ENCODE assay signal across 9 mouse cellular contexts in genomic region chr5:113607941-113608431, GRCm38 (mm10). TPM values are rescaled to one million over a fixed set of nuclear protein-coding genes. Genes with fewer than 3 reads are reported as not detected.
DNase-seq lines count a peak whose midpoint lies in the region; ATAC-seq and TF ChIP-seq lines count a peak whose summit lies in the region.
"Had no signal": no experiment of that assay in that cellular context is flagged by ENCODE, and none has a peak within 500 bp of the region (broad histone marks: within the 10 kb centered on the region; RNA-seq: fewer than 3 reads in every experiment).

No protein-coding gene starts in this region.

- no peaks in the 10 kb centered on the region for H3K9me3 ChIP-seq in forebrain, embryonic 12.5 days
- H3K9me3 ChIP-seq in forebrain, embryonic 15.5 days = no peaks in the 10 kb centered on the region
- H3K9me3 ChIP-seq in E14TG2a.4 (ENCODE audit: low read length) = no peaks in the 10 kb centered on the region
- H3K9me3 ChIP-seq in kidney, embryonic 16.5 days (ENCODE audit: low read length) = no peaks in the 10 kb centered on the region

- 28% methylated on average over 13 of the region's 13 CpGs for WGBS in forebrain, embryonic 12.5 days
- 31% methylated on average over 13 of the region's 13 CpGs for WGBS in forebrain, embryonic 15.5 days
- WGBS in kidney, embryonic 16.5 days = 17% methylated on average over 13 of the region's 13 CpGs

- no peak for TF ChIP-seq CTCF in E14TG2a.4 (conservative IDR thresholded peaks at IDR 0.05; ENCODE audit: low read length)
- no peak for TF ChIP-seq CTCF in gastrocnemius, adult 2 months (IDR thresholded peaks at IDR 0.05)

- DNase-seq in gastrocnemius, adult 2 months = peak; percentile 66
- no peak for DNase-seq in right cerebral cortex, postnatal 14 days
- no peak for DNase-seq in B cell, adult 2 months

- ATAC-seq in forebrain, embryonic 12.5 days (ENCODE audit: low FRiP score) = no peak
- no peak for ATAC-seq in forebrain, embryonic 15.5 days (replicated peaks)
- ATAC-seq in kidney, embryonic 16.5 days (ENCODE audit: low FRiP score, low TSS enrichment) = 0 out of 2 replicates have a peak, but pooled peaks have one; percentile 40
- ATAC-seq in erythroblast, adult 5-6 weeks (replicated peaks; ENCODE audit: low FRiP score, poor library complexity, severe bottlenecking) = no peak

- H3K36me3 ChIP-seq in forebrain, embryonic 12.5 days (replicated peaks) = no peaks in the 10 kb centered on the region
- no peaks in the 10 kb centered on the region for H3K36me3 ChIP-seq in forebrain, embryonic 15.5 days
- H3K36me3 ChIP-seq in E14TG2a.4 (ENCODE audit: insufficient read depth, low read length) = peaks cover 18% of the 10 kb centered on the region
- H3K36me3 ChIP-seq in kidney, embryonic 16.5 days (ENCODE audit: insufficient read depth, low read length) = no peaks in the 10 kb centered on the region

- intact Hi-C loops in gastrocnemius, adult 2 months (cut with DNase I) = no loop called here

- H3K4me3 ChIP-seq in forebrain, embryonic 12.5 days (replicated peaks) = no peak overlapping the region
- H3K4me3 ChIP-seq in forebrain, embryonic 15.5 days = no peak overlapping the region
- H3K4me3 ChIP-seq in E14TG2a.4 (replicated peaks; ENCODE audit: low read length) = peak overlapping the region; percentile 65
- peak overlapping the region; percentile 24; the same call in 1 of the 2 replicates for H3K4me3 ChIP-seq in gastrocnemius, adult 2 months
- H3K4me3 ChIP-seq in kidney, embryonic 16.5 days (ENCODE audit: low read length) = no peak overlapping the region

- 0 out of 2 replicates have a peak, but pooled peaks cover 4% of the 10 kb centered on the region for H3K27me3 ChIP-seq in forebrain, embryonic 12.5 days
- no peaks in the 10 kb centered on the region for H3K27me3 ChIP-seq in forebrain, embryonic 15.5 days
- no peaks in the 10 kb centered on the region for H3K27me3 ChIP-seq in E14TG2a.4 (ENCODE audit: insufficient read depth, low read length)
- no peaks in the 10 kb centered on the region for H3K27me3 ChIP-seq in kidney, embryonic 16.5 days (ENCODE audit: insufficient read depth, low read length)

- H3K27ac ChIP-seq in forebrain, embryonic 12.5 days = 0 out of 2 replicates have a peak overlapping the region, but pooled peaks have one; percentile 6
- H3K27ac ChIP-seq in forebrain, embryonic 15.5 days (replicated peaks) = no peak overlapping the region
- H3K27ac ChIP-seq in gastrocnemius, adult 2 months = peak overlapping the region; percentile 75
- H3K27ac ChIP-seq in kidney, embryonic 16.5 days (ENCODE audit: low read length) = peak overlapping the region; percentile 74

- H3K4me1 ChIP-seq in forebrain, embryonic 12.5 days = peaks cover 13% of the 10 kb centered on the region
- H3K4me1 ChIP-seq in forebrain, embryonic 15.5 days = peaks cover 6% of the 10 kb centered on the region; the same call in 1 of the 2 replicates
- peaks cover 85% of the 10 kb centered on the region for H3K4me1 ChIP-seq in E14TG2a.4 (replicated peaks; ENCODE audit: low read depth, low read length)
- H3K4me1 ChIP-seq in kidney, embryonic 16.5 days (ENCODE audit: insufficient read depth, low read length) = peaks cover 16% of the 10 kb centered on the region

- no peak overlapping the region for H3K9ac ChIP-seq in forebrain, embryonic 12.5 days
- no peak overlapping the region for H3K9ac ChIP-seq in forebrain, embryonic 15.5 days (replicated peaks)
- no peak overlapping the region for H3K9ac ChIP-seq in kidney, embryonic 16.5 days (replicated peaks; ENCODE audit: low read length)

- no peak overlapping the region for H3K4me2 ChIP-seq in forebrain, embryonic 12.5 days
- no peak overlapping the region for H3K4me2 ChIP-seq in forebrain, embryonic 15.5 days (replicated peaks)
- 0 out of 2 replicates have a peak overlapping the region, but pooled peaks have one; percentile 14 for H3K4me2 ChIP-seq in kidney, embryonic 16.5 days (replicated peaks; ENCODE audit: low read depth, low read length)

RNA-seq across cellular contexts. Expression of gene Cmklr1, which starts 42.2 kb away (rescaled TPM):
- polyA plus RNA-seq in forebrain, embryonic 12.5 days (2016; fragmentation: Nextera tagmentation; extraction: Ambion mirVana) = 1.6 and 2.1 TPM in 2 replicates
- polyA plus RNA-seq in forebrain, embryonic 15.5 days (2015; fragmentation: Nextera tagmentation; extraction: Ambion mirVana) = 1.3 and 1.4 TPM in 2 replicates
- total RNA-seq in gastrocnemius, adult 2 months (2021) = 10 to 100 TPM; 10.8 to 17.1 TPM
- polyA plus RNA-seq in kidney, embryonic 16.5 days (2015; fragmentation: Nextera tagmentation; extraction: Ambion mirVana) = 4.4 and 6.5 TPM in 2 replicates
- 1.5 TPM in 2 replicates for total RNA-seq in erythroblast, adult 5-6 weeks (2015; ENCODE audit: low replicate concordance)
- total RNA-seq in erythroblast, adult 5-6 weeks (2017; ENCODE audit: low replicate concordance) = 0.51 and 0.70 TPM in 2 replicates
- total RNA-seq: MEL had no signal

Comparison
In these comparisons a context has a peak if more than half of its experiments do, and no peak if none do; other contexts are left out.
1. H3K4me3 ChIP-seq: peak in E14TG2a.4 (single experiment) and gastrocnemius, adult 2 months (single experiment); none in forebrain, embryonic 12.5 days (single experiment), forebrain, embryonic 15.5 days (single experiment) and kidney, embryonic 16.5 days (single experiment).